Mouse (Mus musculus): ENCODE measurements at regions not wholly inside any gene's neighbourhood (a gene's known extent, or its start where the extent isn't known, plus 50 kb on each side); places are given as distances from the start of the nearest gene placed in this dataset.

DNA sequence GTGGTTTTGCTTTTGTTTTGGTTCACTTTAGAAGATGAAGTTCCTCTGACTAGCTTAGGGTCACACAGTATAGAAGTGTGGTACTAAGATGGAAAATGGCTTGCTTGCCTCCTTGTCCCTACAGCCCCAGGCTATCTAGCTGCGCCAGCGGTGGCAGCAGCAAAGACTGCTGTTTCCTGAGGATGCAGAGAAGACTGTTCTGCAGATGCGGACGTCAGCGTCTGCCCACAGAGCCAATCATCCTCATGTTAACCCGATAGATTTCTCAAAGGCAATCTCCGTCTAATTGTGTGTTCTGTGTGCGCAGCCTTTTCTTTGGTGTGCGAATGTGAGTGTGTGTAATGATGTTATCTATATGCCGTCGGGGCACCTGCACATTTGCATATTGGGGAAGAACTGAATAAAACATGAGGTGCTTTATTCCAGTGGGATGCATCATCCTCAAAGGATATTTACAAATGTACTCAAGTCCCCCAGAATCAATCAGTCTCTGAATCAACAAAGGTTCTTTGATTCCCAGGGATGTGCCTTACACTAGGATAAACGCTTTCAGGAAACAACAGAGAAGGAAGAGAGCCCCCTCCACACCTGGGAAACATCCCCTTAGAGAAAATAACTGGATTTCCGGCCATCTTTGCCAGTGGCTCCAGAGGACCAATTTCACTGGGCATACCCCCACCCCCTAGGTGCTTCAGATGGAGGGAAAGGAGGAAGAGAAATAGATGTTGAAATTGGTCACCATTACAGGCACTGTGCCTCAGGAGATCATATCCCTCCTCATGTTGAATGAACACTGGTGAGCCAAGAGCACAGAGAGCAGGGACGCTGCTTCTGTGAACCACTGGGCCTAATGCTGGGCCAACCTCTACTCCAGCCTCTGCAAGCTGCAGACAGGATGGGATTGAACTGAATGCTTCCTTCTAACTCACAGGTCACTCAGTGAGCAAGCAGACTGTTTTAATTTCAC lies 409.7 kb upstream of the Plxna2 start:
- no peak for DNase-seq (ENCODE audit: low spot score)

DNA sequence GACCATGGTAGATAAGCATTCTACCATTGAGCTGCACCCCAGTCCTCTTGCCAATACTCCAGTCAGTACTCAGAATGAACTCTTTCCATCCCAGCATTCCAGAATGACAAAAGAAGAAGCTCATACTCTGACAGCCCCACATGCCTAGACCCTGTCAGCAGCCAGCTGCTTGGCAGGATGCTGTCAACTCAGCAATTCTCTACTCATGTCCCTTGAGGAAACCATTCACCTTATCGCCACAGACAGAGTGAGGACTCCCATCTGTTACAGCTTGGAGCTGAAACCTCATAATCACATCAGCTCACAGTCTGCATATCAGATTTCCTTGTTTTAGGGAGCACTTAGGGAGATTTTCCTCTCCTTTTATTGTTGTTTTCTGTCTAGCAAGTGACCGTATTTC lies 420.5 kb upstream of the Plxna2 start:
- no peak for DNase-seq (ENCODE audit: low spot score)

- DNase-seq (ENCODE audit: low spot score) = no peak
Observed at GRCm38 (mm10) chr1:194182293-194182692, 435.7 kb upstream of the Plxna2 start.

DNA sequence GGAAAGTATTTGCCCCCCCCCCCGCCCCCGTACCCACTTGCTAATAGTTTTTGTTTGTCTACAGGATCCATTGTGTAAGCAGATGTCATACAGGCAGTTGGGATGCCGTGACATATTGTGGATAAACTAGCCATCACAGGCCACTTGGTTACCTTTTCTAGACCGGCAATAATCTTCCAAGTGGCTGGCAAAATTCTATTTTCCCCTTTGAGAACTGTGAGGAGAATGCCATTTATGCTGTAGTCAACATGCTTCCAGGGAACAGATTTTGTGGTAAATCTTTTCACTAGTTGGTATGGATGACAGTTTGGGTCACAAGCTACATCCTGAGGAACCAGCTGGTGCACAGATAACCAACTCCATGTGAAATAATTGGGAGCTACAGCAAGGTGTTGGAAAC lies 456.5 kb upstream of the Plxna2 start:
- no peak for DNase-seq (ENCODE audit: low spot score)

GRCm38 (mm10) chr1:194160761-194161461 lies 457.1 kb upstream of the Plxna2 start:
- DNase-seq (ENCODE audit: low spot score) = no peak

DNA sequence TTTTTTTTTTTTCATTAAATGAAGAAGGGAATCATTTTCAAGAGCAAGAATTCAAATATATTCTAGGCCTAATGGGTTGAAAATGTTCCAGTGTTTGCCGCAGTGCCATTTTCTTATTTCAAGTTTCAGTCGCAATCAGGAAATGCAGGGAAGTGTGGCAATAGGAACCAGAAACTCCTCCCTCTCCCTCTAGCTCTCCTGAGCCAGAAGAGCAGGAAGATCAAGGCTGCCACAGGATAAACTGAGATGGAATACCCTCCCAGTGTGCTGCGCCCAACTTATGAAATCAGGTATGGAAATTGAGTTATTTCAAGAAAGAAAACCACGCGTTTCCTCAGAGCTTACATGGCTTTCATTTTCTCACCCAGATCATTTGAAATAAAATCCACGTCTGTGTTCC lies 460.8 kb upstream of the Plxna2 start:
- DNase-seq (ENCODE audit: low spot score) = no peak

- DNase-seq (ENCODE audit: low spot score) = no peak
Observed at GRCm38 (mm10) chr1:194148416-194149364, 469.3 kb upstream of the Plxna2 start.

DNA sequence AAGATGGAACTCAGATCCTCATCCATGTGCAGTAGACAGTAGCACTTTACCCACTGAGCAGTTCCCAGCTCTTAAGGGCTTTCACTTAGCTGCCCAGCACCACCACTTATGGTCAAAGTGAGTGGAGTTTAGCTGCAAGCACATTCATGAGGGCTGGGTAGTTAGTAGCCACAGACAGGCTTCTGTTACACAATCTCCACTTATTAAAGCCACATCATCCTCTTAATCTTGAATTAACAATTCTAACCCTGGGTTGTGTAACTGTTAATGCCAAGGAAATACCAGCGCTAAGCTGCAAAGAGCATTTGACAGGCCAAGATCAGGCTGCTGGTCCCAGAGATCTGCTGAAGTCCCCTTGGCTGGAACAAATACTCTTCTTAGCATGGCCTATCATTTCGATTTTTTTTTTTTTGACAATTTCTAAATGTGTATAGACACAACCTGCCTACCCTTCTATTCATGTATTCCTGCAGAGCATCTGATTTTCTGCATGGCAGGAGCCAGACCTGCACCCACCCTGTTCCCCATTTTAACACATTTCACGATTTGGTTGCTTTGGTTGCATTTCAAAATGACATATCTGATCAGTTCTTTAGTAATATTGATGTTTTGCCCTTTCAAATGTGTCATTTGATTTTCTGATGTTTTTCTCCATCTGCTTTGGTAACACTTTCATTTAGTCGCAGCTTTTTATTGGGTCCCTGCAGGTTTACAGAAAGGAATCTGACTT lies 500.2 kb upstream of the Plxna2 start:
- DNase-seq (ENCODE audit: low spot score) = no peak

GRCm38 (mm10) chr1:194114399-194114798 lies 503.6 kb upstream of the Plxna2 start:
- no peak for DNase-seq (ENCODE audit: low spot score)

GRCm38 (mm10) chr1:194111931-194112330 lies 506.1 kb upstream of the Plxna2 start:
- no peak for DNase-seq (ENCODE audit: low spot score)

DNA sequence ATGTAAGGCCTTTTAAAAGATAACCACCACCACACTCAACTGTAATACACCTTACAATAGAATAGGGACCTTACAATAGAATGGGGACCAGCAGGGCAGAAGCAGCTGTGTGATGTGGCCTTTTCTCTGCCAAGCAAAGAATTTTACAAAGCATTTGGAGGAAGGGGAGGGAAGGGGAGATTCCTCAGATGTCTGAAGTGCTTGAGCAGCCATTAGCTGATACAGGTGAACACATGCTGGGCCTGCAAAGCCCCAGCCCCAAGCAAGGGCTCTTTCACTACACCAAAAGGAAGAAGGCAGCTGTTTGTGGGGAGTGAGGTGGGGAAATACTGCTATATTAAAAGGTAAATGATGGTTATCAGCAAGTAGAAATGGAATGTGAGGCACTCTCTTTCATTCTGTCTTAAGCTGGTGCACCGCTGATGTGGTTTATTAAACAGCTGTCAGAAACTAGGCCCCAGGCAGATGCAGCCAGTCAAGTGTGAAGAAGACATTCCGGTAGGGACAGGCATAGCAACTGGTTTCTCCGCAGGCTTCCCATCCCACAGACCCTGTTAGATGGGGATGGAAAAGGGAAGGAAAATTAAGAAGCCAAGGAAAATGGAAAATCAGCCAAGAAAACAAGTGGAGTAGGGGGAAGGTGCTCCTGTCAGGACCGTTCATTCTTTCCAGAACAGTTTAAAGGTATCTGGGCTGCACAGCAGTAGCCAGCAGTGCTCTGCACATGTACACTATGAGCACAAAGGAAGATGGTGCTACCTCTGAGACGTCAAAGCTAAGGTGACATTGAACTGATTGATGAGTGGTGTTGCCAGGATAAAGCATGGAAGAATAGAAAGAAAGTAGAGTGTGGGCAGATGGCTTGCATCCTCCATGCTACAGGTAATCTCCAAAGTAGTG lies 508.6 kb upstream of the Plxna2 start:
- DNase-seq (ENCODE audit: low spot score) = no peak

GRCm38 (mm10) chr1:194108132-194108531 lies 509.9 kb upstream of the Plxna2 start:
- DNase-seq (ENCODE audit: low spot score) = no peak

DNA sequence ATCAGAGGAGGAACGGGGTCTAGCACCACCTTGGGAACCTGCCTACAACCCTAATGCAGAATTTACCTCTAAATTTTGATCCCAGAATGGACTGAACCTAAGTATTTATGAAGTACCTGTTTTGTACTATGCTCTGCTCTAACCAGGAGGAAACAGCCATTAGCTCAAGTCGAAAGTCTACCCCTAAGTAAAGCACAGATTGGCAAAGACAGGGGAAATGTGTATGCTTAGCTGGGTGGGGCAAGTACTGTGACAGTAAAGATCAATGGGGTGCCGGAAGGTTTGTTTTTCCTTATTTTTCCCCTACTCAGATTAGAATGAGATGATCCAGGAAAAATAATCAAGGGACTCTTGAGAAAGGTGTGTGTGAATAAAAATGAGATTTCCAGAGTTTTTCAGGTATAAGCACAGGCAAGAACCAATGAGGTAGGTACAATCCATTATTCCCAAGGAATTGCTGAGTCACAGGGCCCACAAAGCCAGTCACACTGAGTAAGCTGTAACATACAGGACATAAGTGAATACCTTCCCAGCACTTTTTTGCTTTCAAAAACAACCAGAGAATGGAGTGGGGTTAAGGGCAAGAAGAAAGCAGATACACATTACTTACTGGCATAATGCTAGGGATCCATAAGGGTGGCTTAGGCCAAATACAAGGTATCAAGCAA lies 510.6 kb upstream of the Plxna2 start:
- DNase-seq (ENCODE audit: low spot score) = no peak

- no peak for DNase-seq (ENCODE audit: low spot score)
Observed at GRCm38 (mm10) chr1:194089918-194090548, 528.0 kb upstream of the Plxna2 start.

DNA sequence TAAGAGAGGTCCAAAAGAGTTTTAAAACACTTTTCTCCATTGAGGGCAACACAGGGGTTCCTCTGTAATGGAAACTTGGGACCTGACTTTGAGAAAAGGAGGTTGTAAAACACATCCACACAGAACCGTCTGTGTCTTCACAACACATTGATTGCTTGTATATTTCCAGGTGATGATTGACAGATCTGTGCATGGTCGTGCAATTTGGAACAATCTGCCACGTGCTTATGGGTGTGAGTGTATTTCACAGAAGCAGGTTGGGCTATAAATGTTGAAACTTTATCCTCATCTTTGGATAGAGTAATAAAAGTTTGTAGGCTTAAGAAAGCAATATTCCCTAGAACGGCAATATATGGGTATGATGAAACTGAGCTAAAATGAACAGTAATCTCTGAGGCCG lies 559.5 kb upstream of the Plxna2 start:
- DNase-seq (ENCODE audit: low spot score) = no peak

GRCm38 (mm10) chr1:194056544-194056943 lies 561.5 kb upstream of the Plxna2 start:
- DNase-seq (ENCODE audit: low spot score) = no peak

DNA sequence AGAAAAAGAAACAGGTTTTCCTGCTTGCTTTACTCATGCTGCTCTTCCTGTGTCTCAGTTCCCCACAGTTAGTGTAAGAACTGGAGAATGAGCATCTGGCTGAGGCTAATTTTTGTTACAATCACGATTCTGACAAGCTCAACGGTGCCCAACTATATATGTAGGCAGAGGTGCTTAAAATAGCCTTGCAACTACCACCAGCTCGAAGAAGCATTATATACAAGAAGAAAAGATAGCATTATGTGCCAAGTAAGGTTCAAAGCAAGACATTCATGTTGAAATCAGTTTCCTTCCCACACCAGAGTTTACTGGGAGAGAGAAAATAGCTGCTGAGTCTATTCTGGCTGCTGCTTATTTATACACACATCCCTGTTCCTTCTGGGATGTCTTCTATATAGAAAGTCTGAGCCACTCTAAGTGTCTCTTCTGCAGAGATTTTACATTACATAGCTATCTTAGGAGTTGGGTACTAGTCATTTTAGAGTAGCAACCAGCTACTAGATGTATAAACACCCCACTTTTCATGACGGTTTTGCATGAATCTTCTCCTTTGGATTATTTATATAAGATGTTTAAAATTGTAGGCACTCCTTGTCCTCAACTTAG lies 568.2 kb upstream of the Plxna2 start:
- no peak for DNase-seq (ENCODE audit: low spot score)

- no peak for DNase-seq (ENCODE audit: low spot score)
Observed at GRCm38 (mm10) chr1:194041393-194042352, 576.3 kb upstream of the Plxna2 start.
